Mouse (Mus musculus): Measurements from ENCODE around the gene Olfr90. TPM values are rescaled to one million over a fixed set of nuclear protein-coding genes. Genes with fewer than 3 reads are reported as not detected.

Gene Olfr90
- polyA plus RNA-seq, 1 experiment from 2014 or later: not detected

DNA sequence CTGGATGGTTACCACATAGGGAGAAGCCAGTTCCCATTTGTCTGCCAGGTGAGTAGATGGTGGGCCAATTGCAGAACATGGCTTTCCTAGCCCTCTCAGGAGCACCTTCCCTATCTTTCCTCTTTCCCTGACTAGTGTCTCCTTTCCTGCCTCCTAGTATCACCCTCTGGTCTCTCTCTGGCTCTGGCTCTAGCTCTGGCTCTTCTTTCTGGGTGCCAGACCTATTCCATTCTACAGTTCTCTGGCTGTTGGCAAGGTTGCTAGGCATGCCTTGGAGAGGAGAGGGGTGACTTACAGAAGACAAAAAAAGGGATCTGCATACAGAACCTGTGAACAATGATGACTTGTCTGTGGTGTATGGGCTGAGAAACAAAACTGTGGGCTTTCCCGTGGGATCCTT lies 20.4 kb downstream of the Olfr90 start:
- no peak for ATAC-seq (ENCODE audit: low read depth)
- no peak overlapping the region for H3K4me3 ChIP-seq (ENCODE audit: low read depth, low read length)
- 61% methylated on average over 1 of the region's 1 CpGs for WGBS (ENCODE audit: insufficient replicate concordance)
- H3K9me3 ChIP-seq (replicated peaks; ENCODE audit: control insufficient read depth, low read length): no peaks in the 10 kb centered on the region
- no peak overlapping the region for H3K4me2 ChIP-seq (ENCODE audit: low read depth, low read length)
- H3K27ac ChIP-seq (ENCODE audit: low read length): no peak overlapping the region
- no peak overlapping the region for H3K9ac ChIP-seq (ENCODE audit: low read depth, low read length)
- no peaks in the 10 kb centered on the region for H3K4me1 ChIP-seq (ENCODE audit: control insufficient read depth, low read depth, low read length)
- no peaks in the 10 kb centered on the region for H3K27me3 ChIP-seq (ENCODE audit: control insufficient read depth, insufficient read depth, low read depth, low read length)
- no peaks in the 10 kb centered on the region for H3K36me3 ChIP-seq (ENCODE audit: control insufficient read depth, insufficient read depth)

GRCm38 (mm10) chr17:37065993-37066392 lies 22.3 kb downstream of the Olfr90 start:
- Histone ChIP-seq H3K36me3 (ENCODE audit: control insufficient read depth, insufficient read depth) (no peaks in the 10 kb centered on the region), H3K9ac (ENCODE audit: low read depth, low read length) (no peak overlapping the region), H3K27ac (ENCODE audit: low read length) (no peak overlapping the region), H3K4me2 (ENCODE audit: low read depth, low read length) (no peak overlapping the region), H3K27me3 (ENCODE audit: control insufficient read depth, insufficient read depth, low read depth, low read length) (no peaks in the 10 kb centered on the region), H3K4me3 (ENCODE audit: low read depth, low read length) (no peak overlapping the region), H3K9me3 (replicated peaks; ENCODE audit: control insufficient read depth, low read length) (no peaks in the 10 kb centered on the region), H3K4me1 (ENCODE audit: control insufficient read depth, low read depth, low read length) (no peaks in the 10 kb centered on the region)
- no peak for ATAC-seq (ENCODE audit: low read depth)
- 63% methylated on average over 2 of the region's 2 CpGs for WGBS (ENCODE audit: insufficient replicate concordance)

DNA sequence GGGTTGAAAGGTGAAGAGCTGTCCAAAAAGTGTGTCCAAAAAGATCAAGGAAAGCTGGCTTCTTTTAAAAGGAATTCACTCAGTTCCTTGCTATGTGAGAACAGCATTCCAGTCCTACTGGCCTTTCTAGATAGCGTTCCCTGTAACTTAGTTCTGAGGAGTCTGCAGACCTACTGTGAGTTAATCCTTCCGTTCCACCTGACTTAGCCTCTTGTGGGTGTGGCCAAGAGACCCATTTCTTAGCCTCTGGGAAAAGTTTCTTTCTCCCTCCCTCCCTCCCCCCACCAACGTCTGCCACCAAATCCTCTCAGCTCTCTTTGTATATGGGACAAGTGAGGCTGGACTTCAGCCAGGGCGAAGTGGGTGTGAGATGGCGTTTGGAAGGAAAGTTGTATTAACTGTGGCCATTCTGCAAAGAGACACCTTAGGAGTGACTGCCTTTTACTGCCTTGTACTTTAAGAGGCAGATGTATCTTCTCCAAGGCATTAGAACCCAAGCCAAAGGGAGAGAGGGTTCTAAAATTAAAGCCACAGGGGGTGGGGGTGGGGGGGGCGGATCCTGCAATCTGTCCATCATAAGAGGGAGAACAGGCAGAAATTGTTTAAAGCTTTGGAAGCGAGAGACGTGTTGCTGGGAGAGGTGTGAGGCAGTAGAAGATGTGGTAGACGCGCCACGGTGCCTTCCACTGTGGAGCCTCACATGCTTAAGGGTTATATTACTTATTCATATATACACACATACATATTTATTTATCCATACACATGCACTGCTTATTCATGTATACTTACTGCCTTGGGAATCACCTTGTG lies 24.4 kb downstream of the Olfr90 start:
- no peaks in the 10 kb centered on the region for H3K27me3 ChIP-seq (ENCODE audit: control insufficient read depth, insufficient read depth, low read depth, low read length)
- no peak overlapping the region for H3K9ac ChIP-seq (ENCODE audit: low read depth, low read length)
- H3K4me2 ChIP-seq (ENCODE audit: low read depth, low read length): no peak overlapping the region
- ATAC-seq (ENCODE audit: low read depth): no peak
- H3K36me3 ChIP-seq (ENCODE audit: control insufficient read depth, insufficient read depth): no peaks in the 10 kb centered on the region
- 75% methylated on average over 11 of the region's 11 CpGs for WGBS (ENCODE audit: insufficient replicate concordance)
- no peak overlapping the region for H3K27ac ChIP-seq (ENCODE audit: low read length)
- H3K4me1 ChIP-seq (ENCODE audit: control insufficient read depth, low read depth, low read length): no peaks in the 10 kb centered on the region
- H3K9me3 ChIP-seq (replicated peaks; ENCODE audit: control insufficient read depth, low read length): no peaks in the 10 kb centered on the region
- no peak overlapping the region for H3K4me3 ChIP-seq (ENCODE audit: low read depth, low read length)

DNA sequence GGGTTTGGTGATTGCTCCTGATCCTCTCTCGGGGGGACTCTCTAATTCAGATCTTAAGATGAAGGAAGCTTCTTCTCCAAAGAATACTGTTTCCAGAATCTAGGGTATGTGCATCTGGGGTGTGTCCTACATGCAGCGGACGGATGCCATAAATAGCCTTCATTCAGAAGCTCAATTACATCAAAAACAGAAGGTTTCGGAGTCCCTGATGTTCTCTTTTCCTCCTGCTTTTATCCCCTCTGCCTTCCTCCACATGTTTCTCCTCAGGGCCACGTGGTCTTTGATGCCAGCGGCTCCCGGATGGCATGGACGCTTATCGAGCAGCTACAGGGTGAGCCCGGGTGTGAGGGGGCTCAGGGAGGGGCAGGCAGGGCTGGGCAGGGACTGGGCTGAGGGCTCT lies 25.2 kb downstream of the Olfr90 start:
- no peak overlapping the region for H3K4me2 ChIP-seq (ENCODE audit: low read depth, low read length)
- no peaks in the 10 kb centered on the region for H3K9me3 ChIP-seq (replicated peaks; ENCODE audit: control insufficient read depth, low read length)
- H3K9ac ChIP-seq (ENCODE audit: low read depth, low read length): no peak overlapping the region
- H3K4me1 ChIP-seq (ENCODE audit: control insufficient read depth, low read depth, low read length): no peaks in the 10 kb centered on the region
- no peak overlapping the region for H3K27ac ChIP-seq (ENCODE audit: low read length)
- WGBS (ENCODE audit: insufficient replicate concordance): 58% methylated on average over 10 of the region's 10 CpGs
- H3K4me3 ChIP-seq (ENCODE audit: low read depth, low read length): no peak overlapping the region
- no peak for ATAC-seq (ENCODE audit: low read depth)
- H3K27me3 ChIP-seq (ENCODE audit: control insufficient read depth, insufficient read depth, low read depth, low read length): no peaks in the 10 kb centered on the region
- no peaks in the 10 kb centered on the region for H3K36me3 ChIP-seq (ENCODE audit: control insufficient read depth, insufficient read depth)

DNA sequence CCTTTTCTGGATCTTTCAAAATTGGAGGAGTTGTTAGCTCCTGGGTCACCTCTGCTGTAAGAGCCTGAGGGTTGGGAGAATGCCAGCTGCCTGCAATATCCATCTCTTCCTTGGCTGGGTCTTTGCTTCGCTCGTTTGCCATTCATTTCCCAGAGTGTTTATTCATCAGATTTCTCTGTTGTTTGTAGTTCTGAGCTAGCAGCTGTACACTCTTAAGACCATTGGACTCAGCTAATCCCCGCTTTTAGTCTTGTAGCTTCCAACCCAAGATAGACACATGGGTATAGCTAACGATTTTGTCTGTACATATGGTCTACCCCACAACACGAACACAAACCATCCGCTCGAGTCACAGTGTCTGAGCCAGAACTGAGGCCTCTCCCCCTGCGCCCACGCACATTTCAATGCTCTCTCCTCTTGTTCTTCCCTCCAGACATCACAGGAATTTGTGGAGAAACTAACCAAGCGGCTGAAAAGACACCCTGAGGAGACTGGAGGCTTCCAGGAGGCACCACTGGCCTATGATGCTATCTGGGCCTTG lies 26.1 kb downstream of the Olfr90 start:
- H3K36me3 ChIP-seq (ENCODE audit: control insufficient read depth, insufficient read depth): no peaks in the 10 kb centered on the region
- H3K9me3 ChIP-seq (replicated peaks; ENCODE audit: control insufficient read depth, low read length): no peaks in the 10 kb centered on the region
- WGBS (ENCODE audit: insufficient replicate concordance): 67% methylated on average over 10 of the region's 10 CpGs
- H3K4me2 ChIP-seq (ENCODE audit: low read depth, low read length): no peak overlapping the region
- no peaks in the 10 kb centered on the region for H3K27me3 ChIP-seq (ENCODE audit: control insufficient read depth, insufficient read depth, low read depth, low read length)
- no peak overlapping the region for H3K27ac ChIP-seq (ENCODE audit: low read length)
- no peak overlapping the region for H3K9ac ChIP-seq (ENCODE audit: low read depth, low read length)
- no peak overlapping the region for H3K4me3 ChIP-seq (ENCODE audit: low read depth, low read length)
- H3K4me1 ChIP-seq (ENCODE audit: control insufficient read depth, low read depth, low read length): no peaks in the 10 kb centered on the region
- no peak for ATAC-seq (ENCODE audit: low read depth)

- 69% methylated on average over 3 of the region's 3 CpGs for WGBS (ENCODE audit: insufficient replicate concordance)
- no peaks in the 10 kb centered on the region for H3K36me3 ChIP-seq (ENCODE audit: control insufficient read depth, insufficient read depth)
- no peaks in the 10 kb centered on the region for H3K9me3 ChIP-seq (replicated peaks; ENCODE audit: control insufficient read depth, low read length)
Observed at GRCm38 (mm10) chr17:37061435-37061834, 26.9 kb downstream of the Olfr90 start.

DNA sequence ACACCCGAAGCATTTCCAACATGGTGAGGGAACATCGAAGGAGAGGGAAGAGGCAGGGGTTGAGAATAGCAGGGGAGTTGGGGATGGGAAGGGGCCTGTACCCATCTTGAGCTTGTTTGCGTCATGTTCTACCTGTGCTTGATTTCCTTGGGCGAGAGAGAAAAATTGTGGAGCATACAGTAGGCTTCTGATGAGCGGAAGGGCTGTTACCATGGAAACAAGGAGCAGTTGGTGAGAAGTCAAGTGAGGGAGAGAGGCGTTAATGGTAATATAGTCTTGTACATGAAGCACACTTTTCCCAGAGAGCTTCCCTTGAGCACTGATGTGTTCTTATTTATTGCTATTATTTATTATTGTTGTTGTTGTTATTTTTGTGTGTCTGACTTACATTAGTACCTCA lies 31.3 kb downstream of the Olfr90 start:
- H3K9ac ChIP-seq (ENCODE audit: low read depth, low read length): no peak overlapping the region
- H3K4me3 ChIP-seq (ENCODE audit: low read depth, low read length): no peak overlapping the region
- no peaks in the 10 kb centered on the region for H3K4me1 ChIP-seq (ENCODE audit: control insufficient read depth, low read depth, low read length)
- no peaks in the 10 kb centered on the region; the same call in 1 of the 2 replicates for H3K27me3 ChIP-seq (ENCODE audit: control insufficient read depth, insufficient read depth, low read depth, low read length)
- no peaks in the 10 kb centered on the region for H3K9me3 ChIP-seq (replicated peaks; ENCODE audit: control insufficient read depth, low read length)
- no peaks in the 10 kb centered on the region for H3K36me3 ChIP-seq (ENCODE audit: control insufficient read depth, insufficient read depth)
- no peak overlapping the region for H3K27ac ChIP-seq (ENCODE audit: low read length)
- H3K4me2 ChIP-seq (ENCODE audit: low read depth, low read length): no peak overlapping the region
- 71% methylated on average over 6 of the region's 6 CpGs for WGBS (ENCODE audit: insufficient replicate concordance)
- no peak for ATAC-seq (ENCODE audit: low read depth)

More at GRCm38 (mm10) chr17:37061435-37061834, 26.9 kb downstream of the Olfr90 start:
- no peak for ATAC-seq (ENCODE audit: low read depth)
- Histone ChIP-seq H3K4me3 (ENCODE audit: low read depth, low read length) (no peak overlapping the region), H3K4me2 (ENCODE audit: low read depth, low read length) (no peak overlapping the region), H3K4me1 (ENCODE audit: control insufficient read depth, low read depth, low read length) (no peaks in the 10 kb centered on the region), H3K9ac (ENCODE audit: low read depth, low read length) (no peak overlapping the region), H3K27me3 (ENCODE audit: control insufficient read depth, insufficient read depth, low read depth, low read length) (no peaks in the 10 kb centered on the region), H3K27ac (ENCODE audit: low read length) (no peak overlapping the region)

- H3K27me3 ChIP-seq (ENCODE audit: control insufficient read depth, insufficient read depth, low read depth, low read length): peaks cover 44% of the 10 kb centered on the region
- ATAC-seq (ENCODE audit: low read depth): no peak
- 24% methylated on average over 4 of the region's 4 CpGs for WGBS (ENCODE audit: insufficient replicate concordance)
Observed at GRCm38 (mm10) chr17:37051745-37052144, 36.6 kb downstream of the Olfr90 start.

GRCm38 (mm10) chr17:37050876-37051275 lies 37.4 kb downstream of the Olfr90 start:
- Histone ChIP-seq H3K36me3 (ENCODE audit: control insufficient read depth, insufficient read depth) (no peaks in the 10 kb centered on the region), H3K27ac (ENCODE audit: low read length) (no peak overlapping the region), H3K9me3 (replicated peaks; ENCODE audit: control insufficient read depth, low read length) (no peaks in the 10 kb centered on the region), H3K27me3 (ENCODE audit: control insufficient read depth, insufficient read depth, low read depth, low read length) (peaks cover 53% of the 10 kb centered on the region), H3K9ac (ENCODE audit: low read depth, low read length) (no peak overlapping the region), H3K4me3 (ENCODE audit: low read depth, low read length) (peak overlapping the region; percentile 31), H3K4me1 (ENCODE audit: control insufficient read depth, low read depth, low read length) (peaks cover 3% of the 10 kb centered on the region), H3K4me2 (ENCODE audit: low read depth, low read length) (peak overlapping the region; percentile 46)
- 6% methylated on average over 27 of the region's 27 CpGs for WGBS (ENCODE audit: insufficient replicate concordance)
- ATAC-seq (ENCODE audit: low read depth): no peak

More at GRCm38 (mm10) chr17:37051745-37052144, 36.6 kb downstream of the Olfr90 start:
- H3K4me2 ChIP-seq (ENCODE audit: low read depth, low read length): no peak overlapping the region
- H3K9me3 ChIP-seq (replicated peaks; ENCODE audit: control insufficient read depth, low read length): no peaks in the 10 kb centered on the region
- H3K27ac ChIP-seq (ENCODE audit: low read length): no peak overlapping the region
- no peak overlapping the region for H3K4me3 ChIP-seq (ENCODE audit: low read depth, low read length)
- H3K4me1 ChIP-seq (ENCODE audit: control insufficient read depth, low read depth, low read length): peaks cover 2% of the 10 kb centered on the region
- no peak overlapping the region for H3K9ac ChIP-seq (ENCODE audit: low read depth, low read length)
- H3K36me3 ChIP-seq (ENCODE audit: control insufficient read depth, insufficient read depth): no peaks in the 10 kb centered on the region
